9 mouse cellular contexts compared by ENCODE assay signal in the genomic region with DNA sequence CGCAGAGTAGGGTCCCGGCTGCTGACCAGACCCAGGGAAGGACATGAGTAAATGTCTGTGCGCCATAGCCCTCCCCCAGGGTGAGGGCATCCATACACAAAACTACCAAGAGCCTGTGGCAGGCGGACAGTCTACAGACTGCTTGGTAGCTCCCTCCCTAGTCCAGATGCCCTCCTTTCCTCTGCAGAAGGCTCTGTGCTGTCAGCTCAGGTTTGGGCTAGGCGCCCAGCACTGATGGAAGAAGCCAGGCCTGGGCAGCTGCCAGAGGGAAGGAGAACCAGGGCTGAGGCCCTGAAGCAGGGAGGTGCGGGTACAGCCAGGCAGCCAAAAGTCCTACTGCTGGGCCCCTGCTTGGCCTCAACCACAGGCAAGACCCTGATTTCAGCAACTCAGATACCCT. TPM values are rescaled to one million over a fixed set of nuclear protein-coding genes. Genes with fewer than 3 reads are reported as not detected.
DNase-seq lines count a peak whose midpoint lies in the region; ATAC-seq lines count a peak whose summit lies in the region.
"Had no signal": no experiment of that assay in that cellular context is flagged by ENCODE, and none has a peak within 500 bp of the region (broad histone marks: within the 10 kb centered on the region; RNA-seq: fewer than 3 reads in every experiment).

No protein-coding gene starts in this region.

- no peak overlapping the region for H3K4me3 ChIP-seq in stomach, embryonic 16.5 days (replicated peaks; ENCODE audit: low read length)
- H3K4me3 ChIP-seq: myocyte had no signal

- no peak overlapping the region for H3K27ac ChIP-seq in stomach, embryonic 16.5 days (ENCODE audit: low read length)
- H3K27ac ChIP-seq: kidney, postnatal 0 days had no signal

- H3K36me3 ChIP-seq in stomach, embryonic 16.5 days (ENCODE audit: control insufficient read depth, insufficient read depth, low read length), result no peaks in the 10 kb centered on the region

- peak; percentile 33 for DNase-seq in lung, postnatal 14 days
- DNase-seq in lung, postnatal 25 days (ENCODE audit: low spot score), result no peak
- peak; percentile 94 for DNase-seq in cerebellum, adult 11 months
- peak; percentile 66 to 71 for DNase-seq in frontal cortex, postnatal 10 days (ENCODE audit: low spot score in 2 of 2)
- DNase-seq in layer of hippocampus, adult 9-11 months, result peak; percentile 85
- no peak for DNase-seq in natural killer cell, adult 2 months (ENCODE audit: low spot score in 2 of 2)

- no peak overlapping the region for H3K4me2 ChIP-seq in stomach, embryonic 16.5 days (ENCODE audit: low read depth, low read length)

- no peaks in the 10 kb centered on the region for H3K27me3 ChIP-seq in stomach, embryonic 16.5 days (ENCODE audit: control insufficient read depth, insufficient read depth, low read length)

- H3K4me1 ChIP-seq in stomach, embryonic 16.5 days (ENCODE audit: control insufficient read depth, insufficient read depth, low read length), result no peaks in the 10 kb centered on the region

- ATAC-seq in stomach, embryonic 16.5 days (ENCODE audit: insufficient read depth, low FRiP score), result no peak

- H3K9ac ChIP-seq in stomach, embryonic 16.5 days (ENCODE audit: low read length), result 0 out of 2 replicates have a peak overlapping the region, but pooled peaks have one; percentile 3

- 74% methylated on average over 6 of the region's 6 CpGs for WGBS in stomach, embryonic 16.5 days

- H3K9me3 ChIP-seq in stomach, embryonic 16.5 days (replicated peaks; ENCODE audit: control insufficient read depth, low read length), result no peaks in the 10 kb centered on the region

RNA-seq across cellular contexts. Expression of a gene that starts 35.5 kb away (rescaled TPM):
- polyA plus RNA-seq in stomach, embryonic 16.5 days (2015; fragmentation: Nextera tagmentation; extraction: Ambion mirVana), result 4.5 and 6.0 TPM in 2 replicates

Comparison
In these comparisons a context has a peak if more than half of its experiments do, and no peak if none do; other contexts are left out.
1. DNase-seq: peak in lung, postnatal 14 days (single experiment), cerebellum, adult 11 months (single experiment), frontal cortex, postnatal 10 days (2 of 2) and layer of hippocampus, adult 9-11 months (single experiment); none in lung, postnatal 25 days (single experiment) and natural killer cell, adult 2 months (0 of 2).